Mouse (Mus musculus) right cerebral cortex, postnatal 4 days (tissue): Measurements from ENCODE around the gene 1700001C19Rik.

ENCODE experiments used
- DNase-seq: peaks from one replicate; pipeline ENCODE4 v3.0.0-alpha.2; 2022

Gene 1700001C19Rik

DNA sequence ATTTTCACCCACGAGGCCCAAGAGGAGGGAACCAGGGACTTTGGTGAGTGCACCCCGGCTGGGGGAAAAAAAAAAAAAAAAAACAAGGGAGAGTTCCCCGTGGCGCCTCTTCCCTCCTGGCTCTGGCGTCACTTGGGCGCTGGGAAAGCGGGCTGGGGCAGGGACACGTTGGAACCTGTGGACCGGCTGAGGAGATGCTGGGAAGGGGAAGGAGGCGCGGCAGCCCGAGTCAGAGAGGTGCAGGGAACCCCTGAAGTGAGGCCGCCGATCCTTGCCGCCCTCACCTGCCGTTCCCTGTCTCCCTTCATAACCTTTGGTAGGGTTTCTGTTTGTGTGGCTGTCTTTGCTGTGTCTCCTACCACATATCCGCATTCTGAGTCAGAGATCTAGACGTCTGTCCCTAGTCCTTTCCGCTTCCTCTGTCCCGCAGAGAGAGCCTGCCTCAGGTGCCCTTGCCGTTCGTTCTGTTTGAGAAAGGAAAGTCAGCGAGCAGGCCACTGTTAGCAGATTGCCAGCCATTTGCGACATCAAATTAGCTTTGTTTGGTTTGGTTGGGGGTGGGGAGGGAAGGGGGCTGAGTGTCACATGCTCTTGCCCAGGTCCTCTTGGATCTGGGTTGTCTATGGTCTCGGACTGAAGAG lies at the start of gene 1700001C19Rik:
Gene 1700001C19Rik, minus strand, starts transcription at position 470 of the 641 bp plus-strand sequence.
- DNase-seq, result no peak

DNA sequence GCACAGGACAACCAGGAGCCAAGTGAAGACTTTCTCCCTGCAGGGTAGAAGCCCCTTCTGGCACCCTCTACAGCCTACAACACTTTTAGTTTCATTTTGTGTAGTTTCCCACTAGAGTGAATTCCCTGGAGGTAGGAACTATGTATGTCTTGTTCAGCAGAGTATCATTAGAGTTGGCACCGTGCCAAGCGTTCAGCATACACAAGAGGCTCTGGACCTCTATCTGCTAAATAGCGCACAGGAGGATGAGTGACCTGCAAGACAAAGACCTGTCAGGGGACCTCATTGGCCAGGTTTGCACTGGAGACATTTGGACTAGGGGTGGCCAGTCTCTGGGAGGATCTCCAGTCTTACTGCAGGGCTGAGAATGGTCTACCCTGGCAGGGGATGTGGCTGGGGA lies 48.6 kb upstream of the 1700001C19Rik start:
- no peak for DNase-seq

DNA sequence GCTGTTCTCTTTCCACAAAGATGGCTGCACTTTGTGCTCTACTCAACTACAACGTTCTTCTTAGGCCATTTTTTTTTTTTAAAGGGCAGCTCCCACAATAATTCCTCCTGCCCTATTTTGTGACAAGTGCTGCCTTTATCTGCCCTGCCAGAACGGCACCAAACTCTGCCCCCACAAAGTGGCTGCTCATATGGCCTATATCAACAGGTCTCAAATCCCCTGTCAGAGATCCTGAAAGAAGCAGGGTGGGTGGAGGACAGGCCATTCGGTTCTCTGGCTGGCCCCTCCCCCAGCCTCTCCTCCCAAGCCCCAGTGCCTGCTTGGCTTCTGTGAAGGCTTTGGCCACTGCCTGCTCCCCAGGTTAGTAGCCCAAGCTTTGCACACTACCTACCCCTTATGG lies 47.8 kb upstream of the 1700001C19Rik start:
- DNase-seq, result no peak

DNA sequence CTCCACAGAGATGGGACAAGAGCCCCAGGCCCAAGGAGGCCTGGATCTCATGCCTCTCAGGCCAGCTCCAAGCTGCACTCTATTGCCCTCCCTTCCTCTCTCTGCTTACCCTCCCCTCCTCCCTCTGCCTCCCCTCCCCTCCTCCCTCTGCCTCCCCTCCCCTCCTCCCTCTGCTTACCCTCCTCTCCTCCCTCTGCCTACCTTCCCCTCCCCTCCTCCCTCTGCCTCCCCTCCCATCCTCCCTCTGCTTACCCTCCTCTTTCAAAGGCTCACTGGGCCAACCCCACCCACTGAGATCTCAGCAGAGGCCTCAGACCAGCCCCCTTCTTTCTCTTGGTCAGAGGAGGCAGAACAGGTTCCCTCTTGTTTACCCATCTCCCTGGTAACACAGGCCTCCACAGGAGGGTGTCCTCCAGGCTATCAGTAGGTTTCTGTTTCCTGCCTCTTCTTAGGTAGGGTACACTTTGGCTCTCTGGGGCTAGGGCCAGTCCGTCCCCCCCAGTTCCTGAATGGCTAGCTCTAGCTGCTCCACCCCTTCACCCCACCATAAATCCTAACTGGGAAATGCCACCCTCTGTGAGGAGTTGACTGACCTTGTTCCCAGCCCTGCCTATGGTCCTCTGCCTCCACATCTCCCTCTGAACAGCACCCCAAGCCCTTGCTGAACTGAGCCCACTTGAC lies 47.2 kb upstream of the 1700001C19Rik start:
- DNase-seq, result no peak

DNA sequence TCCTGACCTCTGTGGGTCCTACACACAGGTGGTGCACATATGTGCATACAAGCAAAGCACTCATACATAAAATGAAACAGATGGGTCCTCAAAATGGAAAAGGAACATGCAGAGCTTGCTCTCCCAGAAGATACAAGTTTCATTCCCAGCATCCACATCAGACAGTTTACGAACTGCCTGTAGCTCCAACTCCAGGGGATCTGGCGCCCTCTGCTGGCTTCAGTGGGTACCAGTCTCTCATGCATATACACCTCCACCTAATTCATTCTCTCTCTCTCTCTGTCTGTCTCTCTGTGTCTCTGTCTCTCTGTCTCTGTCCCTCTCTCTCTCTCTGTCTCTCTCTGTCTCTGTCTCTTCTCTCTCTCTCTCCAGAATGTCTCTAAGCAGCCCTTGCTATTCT lies 45.2 kb upstream of the 1700001C19Rik start:
- peak; percentile 72 for DNase-seq

DNA sequence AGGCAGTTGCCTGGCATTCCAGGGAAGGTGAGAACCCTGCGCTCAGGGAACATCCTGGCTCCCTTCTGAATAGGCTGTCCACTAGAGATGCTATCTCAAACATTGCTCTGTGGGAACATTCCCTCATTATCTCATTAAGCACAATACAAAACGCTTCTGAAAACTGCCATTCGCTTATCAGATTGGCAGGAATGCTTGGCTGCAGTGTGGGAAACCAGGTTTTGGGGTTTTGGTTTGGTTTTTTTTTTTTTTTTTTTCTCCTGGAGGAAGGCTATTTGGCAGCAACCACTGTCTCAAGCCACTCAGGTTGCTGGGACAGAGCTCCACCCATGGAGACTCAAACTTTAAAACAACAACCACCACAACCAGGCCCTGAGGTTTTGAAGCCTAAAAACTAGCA lies 42.7 kb upstream of the 1700001C19Rik start:
- no peak for DNase-seq

DNA sequence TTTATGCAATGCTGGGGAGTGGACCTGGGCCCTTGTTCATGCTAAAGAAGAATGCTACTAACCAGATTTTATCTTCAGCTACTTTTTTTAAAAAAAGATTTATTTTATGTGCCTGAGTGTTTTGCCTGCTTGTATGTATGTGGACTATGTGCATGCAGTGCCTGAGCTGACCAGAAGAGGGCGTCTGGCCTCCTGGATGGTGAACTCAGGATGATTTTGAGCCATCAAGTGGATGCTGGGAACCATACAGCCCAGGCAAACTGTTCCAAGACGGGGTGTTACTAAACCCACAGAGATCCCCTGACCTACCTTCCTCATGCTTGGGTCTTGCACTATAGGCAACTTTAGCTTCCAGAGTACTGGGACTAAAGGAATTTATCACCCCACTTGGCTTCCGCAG lies 38.5 kb upstream of the 1700001C19Rik start:
- DNase-seq, result no peak

DNA sequence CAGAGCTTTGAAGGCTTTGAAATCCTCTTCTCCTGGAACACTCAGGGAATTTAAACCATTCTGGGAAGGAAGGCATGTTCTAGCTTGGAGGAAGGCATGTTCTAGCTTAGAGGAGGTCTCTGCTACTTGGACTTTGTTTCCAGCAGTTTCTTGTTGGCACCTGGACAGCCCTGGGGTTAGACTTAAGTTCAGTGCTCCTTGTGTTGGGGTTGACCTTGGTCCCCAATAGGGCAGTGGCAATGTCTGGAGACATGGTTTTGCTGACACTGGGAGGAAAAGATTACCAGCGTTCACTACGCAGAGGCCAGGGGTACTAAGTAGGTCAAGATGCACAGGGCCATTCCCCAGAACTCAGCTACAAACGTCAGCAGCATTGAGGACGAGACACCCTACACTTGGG lies 38.0 kb upstream of the 1700001C19Rik start:
- no peak for DNase-seq

DNA sequence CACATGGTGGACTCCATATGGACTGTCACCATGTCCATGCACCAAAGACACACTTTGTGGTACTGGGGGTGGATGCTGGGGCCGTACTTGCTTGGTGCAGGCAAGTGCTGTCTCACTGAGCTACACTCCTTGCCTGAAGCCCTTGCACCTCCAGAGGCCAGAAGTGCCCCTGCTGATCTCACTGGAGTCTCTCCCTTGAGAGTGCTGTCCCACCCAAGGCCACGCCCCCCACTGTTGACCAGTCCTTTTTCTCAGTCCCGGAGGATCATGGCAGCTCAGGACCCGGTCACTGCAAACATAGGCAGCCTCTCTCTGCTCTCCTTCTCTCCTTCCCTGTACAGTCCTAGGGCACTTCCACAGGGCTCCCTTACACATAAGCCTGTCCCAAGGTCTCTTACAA lies 37.1 kb upstream of the 1700001C19Rik start:
- DNase-seq, result no peak

DNA sequence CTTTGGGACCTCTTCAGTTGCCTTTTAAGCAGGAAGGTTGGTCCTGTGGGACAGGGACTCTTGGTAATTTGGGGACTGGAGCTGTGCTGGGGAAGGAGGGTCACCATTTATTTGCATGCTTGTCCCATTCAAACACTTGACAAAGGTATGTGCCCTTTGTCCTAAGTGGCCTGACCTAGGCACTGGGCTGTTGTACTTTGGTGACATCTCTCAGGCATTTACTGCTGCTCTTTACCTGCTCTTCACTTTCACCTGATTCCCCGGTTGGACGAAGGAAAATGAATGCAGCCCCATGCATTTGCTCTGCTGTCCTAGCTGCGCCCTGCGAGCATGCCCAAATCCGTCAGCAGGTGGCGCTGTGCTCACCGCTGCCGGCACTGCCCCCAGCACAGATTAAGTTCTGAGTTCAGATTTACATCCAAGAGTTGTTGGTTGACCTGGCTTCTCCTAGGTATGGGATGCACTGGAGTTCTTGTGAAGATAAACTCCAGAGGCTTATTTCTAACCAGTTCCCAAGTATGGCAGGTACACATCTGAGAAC lies 36.3 kb upstream of the 1700001C19Rik start:
- DNase-seq, result peak; percentile 49

DNA sequence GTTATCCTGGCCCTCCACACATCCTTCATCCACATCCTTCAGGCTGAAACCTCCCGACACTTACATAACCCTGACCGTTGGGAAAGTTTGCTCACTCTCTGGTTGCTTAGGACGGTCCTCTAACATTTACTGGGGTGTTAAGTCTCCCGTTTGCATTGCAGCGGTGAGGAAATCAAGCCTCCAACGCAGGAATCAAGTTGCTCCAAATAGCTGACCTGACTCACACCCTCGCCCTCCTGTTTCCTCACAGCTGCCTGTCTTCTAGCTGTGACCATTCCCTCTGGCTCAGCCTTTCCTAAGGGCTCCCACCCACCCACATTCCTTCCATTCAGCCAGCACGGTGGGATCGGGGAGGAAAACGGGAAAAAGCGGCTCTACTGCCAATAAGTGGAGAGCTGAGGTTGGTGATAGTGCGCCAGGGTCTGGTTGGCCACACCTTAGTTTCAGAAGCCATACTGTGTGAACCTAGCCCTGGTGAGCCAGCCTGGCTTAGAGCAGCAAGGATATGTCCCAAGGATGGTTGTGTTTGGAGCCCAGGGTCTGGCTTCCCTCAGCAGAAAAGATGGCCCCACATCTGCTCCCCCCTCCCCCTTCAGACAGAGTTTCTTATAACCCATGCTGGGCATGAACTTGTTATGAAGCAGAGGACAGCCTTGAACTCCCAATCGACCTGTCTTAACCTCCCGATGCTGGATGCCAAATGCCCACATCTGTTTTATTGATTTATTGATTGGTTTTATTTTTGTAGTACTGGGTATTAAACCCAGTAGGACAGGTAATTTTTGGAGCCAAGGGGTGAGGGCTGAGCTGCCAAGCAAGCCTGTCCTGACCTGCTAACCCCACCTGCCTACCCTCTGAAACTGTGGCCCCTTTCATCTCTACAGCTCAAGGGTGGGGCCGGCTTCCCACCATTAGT lies 35.5 kb upstream of the 1700001C19Rik start:
- no peak for DNase-seq

DNA sequence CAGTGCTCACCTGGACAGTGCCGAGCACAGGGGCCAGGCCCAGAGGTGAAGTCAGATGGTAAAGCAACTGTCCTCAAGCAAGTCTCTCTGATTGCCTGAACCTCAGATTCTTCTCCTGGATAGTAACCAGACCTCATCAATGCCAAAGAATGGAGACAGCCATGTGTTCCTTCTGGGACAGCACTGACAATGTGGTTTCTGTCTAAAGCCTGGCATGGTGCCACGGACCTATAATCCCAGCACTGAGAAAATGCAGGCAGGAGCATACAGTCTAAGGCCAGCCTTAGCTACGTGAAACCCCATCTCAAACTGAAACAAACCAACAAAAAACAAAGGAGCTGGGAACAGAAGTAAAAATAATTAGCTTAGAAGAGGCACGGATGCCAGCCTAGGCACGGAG lies 33.5 kb upstream of the 1700001C19Rik start:
- peak; percentile 32 for DNase-seq

DNA sequence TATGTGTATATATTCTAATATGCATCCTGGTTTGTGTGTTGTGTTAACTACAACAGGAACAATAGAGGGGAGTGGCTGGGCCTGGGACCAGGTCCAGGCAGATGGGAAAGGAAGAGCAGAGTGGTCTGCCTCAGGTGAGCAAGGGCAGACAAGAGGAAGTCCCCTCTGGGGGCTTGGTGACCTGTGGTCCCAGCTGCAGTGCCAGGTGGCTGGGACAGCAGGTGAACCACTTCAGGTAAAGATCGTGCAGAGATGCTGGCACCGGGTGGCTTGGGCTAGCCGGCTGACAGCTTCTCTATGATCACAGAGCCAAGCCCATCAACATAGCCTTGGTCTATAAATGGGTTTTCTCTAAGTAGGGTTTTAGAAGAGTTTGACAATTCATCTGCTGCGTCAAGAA lies 32.9 kb upstream of the 1700001C19Rik start:
- no peak for DNase-seq

DNA sequence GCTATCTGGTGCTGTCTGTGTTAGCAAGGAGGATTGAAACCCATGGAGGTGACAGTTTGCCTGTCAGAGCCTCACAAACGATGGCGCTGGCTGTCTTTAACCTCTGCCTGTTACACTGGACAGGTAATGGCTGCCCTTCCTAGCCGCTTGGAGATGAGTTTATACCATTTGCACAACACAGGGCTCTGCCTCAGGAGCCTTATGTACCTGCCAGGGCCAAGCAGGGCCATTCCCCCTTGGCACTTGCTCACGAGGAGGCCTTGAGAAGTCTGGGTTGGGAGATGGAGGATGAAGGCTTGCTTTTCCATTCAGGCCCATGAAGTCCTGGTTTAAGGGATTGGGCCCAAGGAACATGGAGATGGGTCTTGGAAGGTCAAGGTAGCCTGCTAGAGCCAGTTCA lies 32.5 kb upstream of the 1700001C19Rik start:
- DNase-seq, result no peak

DNA sequence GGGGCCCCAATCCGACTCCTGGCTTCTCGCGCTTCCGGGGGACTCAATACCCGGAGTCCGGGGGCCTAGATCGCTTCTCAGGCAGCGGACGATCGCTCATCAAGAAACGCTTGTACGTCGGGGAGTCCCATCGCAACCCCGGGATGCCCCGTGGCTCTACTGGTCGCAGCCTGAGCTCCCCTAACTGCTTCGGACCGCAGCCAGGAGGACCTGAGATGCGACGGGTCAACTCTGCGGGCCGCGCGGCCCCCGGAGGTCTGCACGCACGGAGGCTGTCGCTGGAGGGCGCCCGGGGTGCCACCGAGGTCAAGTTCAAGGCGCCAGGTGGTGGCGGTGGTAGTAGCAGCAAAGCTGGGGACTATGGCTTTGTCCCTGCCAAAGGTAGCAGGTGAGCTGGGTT lies 31.3 kb upstream of the 1700001C19Rik start:
- no peak for DNase-seq

DNA sequence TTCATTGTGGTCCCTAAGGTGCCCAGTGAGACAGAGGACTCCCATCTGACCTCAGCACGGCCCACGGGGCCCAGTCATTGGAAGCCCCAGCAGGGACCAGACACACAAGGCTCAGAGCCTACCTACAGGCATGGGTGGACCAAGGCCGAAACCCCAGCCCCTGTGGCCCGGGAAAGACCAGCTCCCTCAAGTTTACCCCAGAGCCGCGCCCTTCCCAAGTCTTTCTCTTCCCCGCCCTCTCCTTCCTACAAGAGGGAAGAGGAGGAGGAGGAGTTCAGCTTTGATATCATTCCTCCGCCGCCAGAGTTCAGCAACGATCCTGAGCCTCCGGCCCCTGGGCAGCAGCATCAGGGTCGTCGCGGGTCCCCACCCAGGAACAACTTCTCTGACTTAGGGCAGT lies 30.9 kb upstream of the 1700001C19Rik start:
- no peak for DNase-seq

DNA sequence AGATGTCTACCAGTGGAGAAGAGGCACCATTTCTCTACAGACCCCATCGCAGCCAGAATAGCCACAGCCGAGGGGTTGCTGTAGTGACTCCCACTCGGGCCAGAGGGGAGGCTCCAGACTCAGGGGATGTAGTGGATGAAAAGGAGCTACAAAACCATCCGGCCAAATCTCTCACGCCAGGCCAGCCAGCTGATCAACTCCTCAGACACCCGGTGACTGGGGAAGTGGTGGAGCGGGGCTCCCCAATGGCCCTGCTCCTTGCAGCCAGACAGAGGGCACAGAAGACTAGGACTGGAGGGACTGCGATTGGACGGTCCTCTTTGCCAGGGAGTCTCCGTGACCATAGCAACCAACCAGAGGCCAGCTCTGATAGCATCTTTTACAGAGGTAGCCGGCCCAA lies 30.5 kb upstream of the 1700001C19Rik start:
- no peak for DNase-seq

DNA sequence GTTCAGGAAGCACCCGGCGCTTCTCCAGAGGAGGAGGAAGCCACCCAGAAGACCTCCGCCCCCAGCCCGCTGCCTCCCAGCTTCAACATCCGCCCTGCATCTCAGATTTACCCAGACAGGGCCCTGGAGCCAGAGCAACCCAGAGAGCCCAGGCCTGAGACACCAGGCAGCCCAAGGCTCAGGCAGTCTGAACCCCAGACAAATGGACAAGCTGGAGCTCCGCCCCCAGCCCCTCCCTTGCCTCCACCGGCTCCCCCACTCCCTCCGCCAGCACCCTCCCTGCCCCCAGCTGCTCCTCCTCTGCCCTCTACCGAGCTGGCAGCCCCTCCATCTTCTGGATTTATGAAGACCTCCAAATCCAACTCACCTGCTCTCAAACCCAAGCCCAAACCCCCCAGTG lies 29.1 kb upstream of the 1700001C19Rik start:
- no peak for DNase-seq

DNA sequence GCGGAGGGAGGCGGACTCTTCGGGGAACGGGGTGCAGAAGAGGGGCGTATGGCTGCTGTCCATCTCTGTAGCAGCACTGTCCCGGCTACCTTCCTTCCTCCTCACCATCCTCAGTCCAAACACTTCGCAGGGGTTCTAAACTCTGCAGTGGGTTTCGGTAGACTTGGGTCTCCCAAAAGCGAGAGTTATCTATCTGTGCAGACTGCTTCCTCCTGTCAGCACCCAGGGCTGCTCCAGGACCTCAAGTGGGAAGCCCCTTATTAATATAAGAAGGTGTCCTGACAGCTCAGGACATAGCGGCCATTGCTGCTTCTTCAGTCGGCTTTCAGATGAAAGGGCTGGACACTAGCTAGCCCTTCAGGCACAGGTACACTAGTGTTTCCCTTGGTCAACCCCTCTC lies 27.8 kb upstream of the 1700001C19Rik start:
- no peak for DNase-seq

DNA sequence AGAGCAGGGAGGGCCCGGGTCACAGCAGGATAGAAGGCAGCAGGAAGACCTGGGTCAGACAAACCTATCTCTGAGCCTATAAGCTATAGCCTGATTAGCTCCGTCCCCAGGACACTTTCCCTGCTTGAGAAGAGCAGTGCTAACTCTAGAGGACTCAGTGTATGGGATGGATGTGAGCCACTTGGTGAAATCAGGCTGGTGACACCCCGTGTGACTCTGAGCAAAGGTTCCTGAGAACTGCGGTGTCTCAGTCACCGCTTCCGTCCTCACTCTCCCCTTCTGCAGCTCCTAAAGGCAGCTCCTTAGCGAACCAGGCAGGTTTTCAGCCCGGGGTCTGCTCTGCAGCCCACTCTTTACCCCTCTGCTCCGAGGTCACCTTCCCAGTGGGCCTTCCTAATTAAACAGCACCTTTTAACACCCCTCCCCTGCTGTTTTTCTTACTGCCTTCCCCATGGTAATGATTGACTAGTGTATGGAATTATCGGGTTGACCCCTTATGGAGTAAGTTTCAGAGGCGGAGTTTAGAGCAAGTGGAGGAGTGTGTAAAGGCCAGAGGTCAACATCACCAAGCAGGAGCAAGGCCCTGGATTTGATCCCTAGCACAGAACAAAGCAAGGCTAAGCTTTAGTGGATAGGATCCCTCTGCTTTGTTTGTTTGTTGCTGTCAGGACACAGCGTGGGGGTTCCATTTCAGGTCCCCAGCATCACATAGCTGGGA lies 27.2 kb upstream of the 1700001C19Rik start:
- DNase-seq, result no peak

DNA sequence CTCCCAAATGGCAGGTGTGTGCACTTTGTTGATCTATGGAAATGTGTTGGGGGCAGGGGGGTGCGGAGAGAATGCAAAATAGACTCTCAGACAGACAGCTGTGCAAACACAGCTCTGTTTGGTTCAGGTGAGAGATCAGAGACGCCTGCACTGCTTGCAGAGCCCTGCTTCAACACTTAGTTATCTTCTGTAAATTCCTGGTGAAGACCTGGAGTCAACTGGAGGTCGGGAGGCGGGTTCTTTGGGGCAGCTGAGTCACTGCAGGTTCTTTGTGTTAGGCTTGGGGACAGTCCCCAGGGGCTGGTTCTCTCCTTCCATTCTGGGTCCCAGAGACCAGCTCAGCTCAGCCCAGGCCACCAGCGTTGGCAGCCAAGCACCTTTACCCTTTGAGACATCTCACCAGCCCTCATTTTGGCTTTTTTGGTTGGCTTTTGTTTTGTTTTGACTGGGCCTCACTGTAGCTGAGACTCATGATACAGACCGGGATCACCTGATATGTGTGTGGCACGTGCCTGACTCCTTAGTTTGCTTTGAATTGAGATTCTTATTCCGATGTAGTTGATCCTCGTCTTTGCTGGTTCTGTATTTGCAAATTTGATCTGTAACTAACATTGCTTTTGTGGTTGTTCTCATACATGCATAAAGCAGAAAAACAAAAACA lies 25.7 kb upstream of the 1700001C19Rik start:
- no peak for DNase-seq

DNA sequence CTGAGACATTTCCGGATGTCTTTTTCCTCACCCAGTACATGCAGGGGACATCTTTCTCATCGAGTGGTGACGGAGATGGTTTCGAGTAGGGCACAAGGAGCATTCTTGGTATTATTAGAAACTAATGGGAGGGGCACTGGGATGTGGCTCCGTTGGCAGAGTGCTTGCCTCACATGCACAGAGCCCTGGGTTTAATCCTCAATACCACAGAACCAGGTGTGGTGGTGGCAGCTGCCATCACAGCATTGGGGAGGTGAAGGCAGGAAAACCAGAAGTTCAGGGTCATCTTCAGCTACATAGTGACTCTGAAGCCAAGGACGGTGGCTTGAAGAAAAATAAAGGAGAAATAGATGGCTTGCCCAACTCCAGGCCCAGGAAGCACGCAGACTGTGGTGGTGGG lies 25.0 kb upstream of the 1700001C19Rik start:
- no peak for DNase-seq
